Mouse (Mus musculus) mesoderm, embryonic 11.5 days (tissue): Measurements from ENCODE around the gene Gm10837.
A peak's percentile ranks its signal among the peaks of the same experiment; 100 is the strongest.

ENCODE experiments used
- DNase-seq: peaks from one replicate; pipeline ENCODE4 v3.0.0-alpha.2; 2012; ENCODE audit warnings: low read depth, low spot score

Gene Gm10837

DNA sequence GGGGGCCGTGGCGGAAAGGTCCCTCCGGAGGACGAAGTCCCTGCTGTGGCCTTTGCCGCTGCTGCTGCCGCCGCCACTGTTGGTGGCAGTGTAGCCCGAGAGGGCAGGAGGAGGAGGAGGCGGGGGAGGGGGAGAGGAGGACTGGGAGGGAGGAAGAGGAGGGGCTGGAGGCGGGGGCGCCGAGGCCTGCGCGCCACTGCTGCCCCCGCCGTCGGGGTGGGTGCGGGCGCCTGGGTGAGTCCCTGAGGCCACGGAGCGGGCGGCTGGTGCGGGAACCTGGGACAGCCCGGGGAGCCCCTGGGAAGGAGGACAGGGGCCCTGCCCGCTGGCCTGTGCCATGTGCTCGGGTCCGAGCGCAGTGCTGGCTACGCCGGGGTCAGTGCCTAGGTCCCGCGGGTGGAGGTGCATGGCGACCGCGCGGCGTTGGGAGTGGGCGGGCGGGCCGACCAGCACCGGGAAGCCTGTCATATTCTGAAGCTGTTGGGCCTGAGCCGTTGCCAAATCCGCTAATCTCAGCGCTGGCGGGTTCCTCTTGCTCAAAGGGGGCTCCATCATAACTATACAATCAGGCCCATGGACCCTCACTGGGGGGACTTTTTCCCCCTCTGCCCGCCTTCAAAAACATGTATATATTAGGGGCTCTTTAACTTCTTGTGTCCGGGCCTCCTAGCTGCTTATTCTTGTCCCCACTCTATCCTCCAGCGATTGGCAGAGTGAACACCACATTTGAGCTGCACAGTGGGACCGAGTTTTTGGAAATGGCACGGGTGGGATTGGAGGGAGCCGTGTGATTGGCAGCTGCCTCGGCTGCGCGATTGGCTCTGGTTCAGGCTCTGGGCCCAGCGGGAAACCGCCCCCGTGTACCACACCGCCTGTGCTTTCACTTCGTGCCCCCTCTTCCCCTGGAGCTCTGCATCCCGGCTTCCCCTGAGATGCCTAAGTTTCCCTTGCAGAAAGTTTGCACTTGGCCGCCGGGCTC lies 25.3 kb upstream of the Gm10837 start, which contains the start of gene Zic5:
Gene Zic5 (minus strand): TSS at position 915 of the 979 bp plus-strand sequence.
- DNase-seq = peak; percentile 72

GRCm38 (mm10) chr14:122465931-122466490 lies 24.4 kb upstream of the Gm10837 start:
- DNase-seq = peak; percentile 10

GRCm38 (mm10) chr14:122466756-122467362 lies 23.5 kb upstream of the Gm10837 start:
- peak; percentile 40 for DNase-seq

DNA sequence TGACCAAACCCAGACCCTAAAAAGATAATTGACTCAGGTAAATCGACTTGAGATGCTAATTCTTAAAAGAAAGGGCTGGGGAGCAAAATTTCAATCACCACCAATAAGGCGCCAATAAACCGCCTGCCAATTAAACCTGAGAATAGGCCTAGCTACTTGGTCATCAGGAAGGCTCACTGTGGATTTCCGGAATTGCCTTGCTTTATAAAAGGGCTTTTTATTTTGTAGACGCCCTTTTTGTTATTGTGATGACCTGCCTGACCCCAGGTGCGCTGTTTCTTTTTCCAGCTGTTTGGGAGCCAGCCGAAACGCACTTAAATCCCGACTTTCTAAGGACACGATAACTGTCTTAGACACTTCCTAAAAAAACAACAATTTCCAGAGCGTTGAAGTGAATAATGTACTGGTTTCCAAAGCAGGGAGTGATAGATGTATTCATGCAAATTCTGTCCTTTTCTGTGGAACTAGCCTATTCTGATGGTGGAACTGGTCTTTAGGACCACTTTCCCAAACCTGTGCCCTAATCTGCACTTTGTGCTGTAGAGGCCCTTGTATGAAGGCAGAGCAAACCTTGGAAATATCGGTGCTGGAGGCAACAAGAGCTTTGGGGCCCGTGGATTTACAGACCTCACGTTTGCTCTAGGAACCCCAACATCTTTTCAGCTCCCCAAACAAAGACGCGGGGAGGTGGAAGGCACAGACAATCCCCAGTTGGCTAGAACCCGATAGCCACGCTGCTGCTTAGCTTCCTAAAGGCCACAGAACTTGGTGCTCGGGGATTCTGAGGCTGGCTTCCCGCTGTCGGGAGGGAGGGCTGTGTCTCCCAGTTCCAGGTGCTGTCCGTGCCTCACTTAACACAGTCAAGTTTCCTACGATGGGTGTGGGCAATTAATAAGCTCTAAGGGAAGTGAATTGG lies 22.2 kb upstream of the Gm10837 start:
- DNase-seq = peak; percentile 27

DNA sequence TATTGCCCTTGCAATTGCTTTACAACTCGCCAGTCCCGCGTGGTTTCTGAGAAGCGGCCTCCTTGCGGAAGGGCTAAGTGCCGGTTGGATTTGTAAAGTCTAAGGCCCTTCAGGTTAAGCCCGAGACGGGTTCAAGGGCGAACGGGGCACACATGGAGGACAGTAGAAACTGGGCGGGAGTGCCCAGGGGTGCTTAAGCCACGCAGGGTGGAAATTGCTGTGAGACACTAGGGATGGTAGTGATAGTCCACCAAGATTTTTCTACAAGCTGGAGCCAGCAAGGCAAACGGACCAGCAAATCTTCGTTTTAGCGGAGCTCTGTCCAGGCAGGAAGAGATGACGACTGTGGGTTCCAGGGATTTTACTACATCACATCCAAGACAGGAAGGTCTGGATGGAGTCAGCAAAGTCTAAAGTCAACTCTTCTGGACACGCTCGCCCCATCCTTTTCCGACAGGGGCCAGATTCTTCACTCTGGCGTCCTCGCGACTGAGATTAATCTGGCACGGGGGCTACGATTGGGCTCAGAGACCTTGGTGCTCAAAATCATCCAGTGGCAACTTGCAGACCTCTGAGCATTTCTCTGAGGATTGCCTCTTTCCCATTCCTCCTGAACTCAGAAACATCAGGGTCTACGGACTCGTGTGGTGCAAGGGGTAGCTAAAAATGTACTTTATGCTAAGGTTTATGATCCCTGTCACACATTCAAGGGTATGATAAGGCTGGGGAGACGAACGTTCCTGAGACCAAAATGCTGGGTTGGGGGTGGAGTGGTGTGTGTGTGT lies 21.2 kb upstream of the Gm10837 start:
- DNase-seq = peak; percentile 44

DNA sequence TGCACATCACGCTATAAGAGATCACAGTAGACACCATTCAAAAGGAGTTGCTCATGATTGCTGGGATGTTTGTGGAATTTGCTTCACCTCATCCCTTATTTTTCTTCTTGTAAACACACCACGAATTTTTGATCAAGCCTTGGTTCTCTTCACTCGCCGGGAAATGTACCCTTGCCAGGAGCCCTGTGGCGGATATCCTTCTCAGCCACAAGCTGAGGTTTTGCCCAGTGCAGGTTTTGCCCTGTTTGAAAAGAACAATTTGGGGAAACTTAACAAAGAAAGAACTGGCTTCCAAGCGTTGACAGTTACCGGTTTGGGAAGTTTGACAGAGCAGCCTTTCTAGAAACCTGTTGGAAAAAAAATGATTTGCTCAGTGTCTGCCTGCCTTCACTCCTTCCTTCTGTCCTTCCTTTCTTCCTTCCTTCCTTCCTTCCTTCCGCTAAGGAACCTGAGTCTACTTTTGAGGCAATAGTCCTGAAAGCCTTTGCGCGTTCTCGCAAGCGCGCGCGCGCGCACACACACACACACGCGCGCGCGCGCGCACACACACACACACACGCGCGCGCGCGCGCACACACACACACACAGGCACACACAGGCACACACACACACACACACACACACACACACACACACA lies 18.8 kb upstream of the Gm10837 start:
- DNase-seq = peak; percentile 27

GRCm38 (mm10) chr14:122472161-122472560 lies 18.2 kb upstream of the Gm10837 start:
- DNase-seq = peak; percentile 41

DNA sequence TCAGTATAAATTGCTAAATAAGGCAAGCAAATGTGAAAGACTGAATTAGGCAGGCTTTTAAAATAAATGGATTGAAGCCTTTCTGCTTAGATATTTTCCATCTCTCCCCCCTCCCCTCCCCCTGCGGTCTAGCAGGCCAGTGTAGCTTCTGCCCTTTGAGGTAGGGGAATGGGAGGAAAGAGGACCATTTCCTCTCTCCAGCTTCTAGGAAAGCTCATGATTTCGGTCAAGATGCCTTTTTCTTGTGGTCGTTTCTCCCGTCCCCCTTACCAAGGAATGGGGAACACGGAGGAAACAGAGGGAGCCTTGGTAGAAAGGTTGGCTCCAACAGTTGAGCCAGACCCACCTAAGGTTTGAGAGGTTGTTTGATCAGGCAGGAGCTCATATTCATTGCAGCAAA lies 17.7 kb upstream of the Gm10837 start:
- DNase-seq = peak; percentile 10

- peak; percentile 24 for DNase-seq
These were observed 17.1 kb upstream of the Gm10837 start for GRCm38 (mm10) chr14:122473211-122473751.

DNA sequence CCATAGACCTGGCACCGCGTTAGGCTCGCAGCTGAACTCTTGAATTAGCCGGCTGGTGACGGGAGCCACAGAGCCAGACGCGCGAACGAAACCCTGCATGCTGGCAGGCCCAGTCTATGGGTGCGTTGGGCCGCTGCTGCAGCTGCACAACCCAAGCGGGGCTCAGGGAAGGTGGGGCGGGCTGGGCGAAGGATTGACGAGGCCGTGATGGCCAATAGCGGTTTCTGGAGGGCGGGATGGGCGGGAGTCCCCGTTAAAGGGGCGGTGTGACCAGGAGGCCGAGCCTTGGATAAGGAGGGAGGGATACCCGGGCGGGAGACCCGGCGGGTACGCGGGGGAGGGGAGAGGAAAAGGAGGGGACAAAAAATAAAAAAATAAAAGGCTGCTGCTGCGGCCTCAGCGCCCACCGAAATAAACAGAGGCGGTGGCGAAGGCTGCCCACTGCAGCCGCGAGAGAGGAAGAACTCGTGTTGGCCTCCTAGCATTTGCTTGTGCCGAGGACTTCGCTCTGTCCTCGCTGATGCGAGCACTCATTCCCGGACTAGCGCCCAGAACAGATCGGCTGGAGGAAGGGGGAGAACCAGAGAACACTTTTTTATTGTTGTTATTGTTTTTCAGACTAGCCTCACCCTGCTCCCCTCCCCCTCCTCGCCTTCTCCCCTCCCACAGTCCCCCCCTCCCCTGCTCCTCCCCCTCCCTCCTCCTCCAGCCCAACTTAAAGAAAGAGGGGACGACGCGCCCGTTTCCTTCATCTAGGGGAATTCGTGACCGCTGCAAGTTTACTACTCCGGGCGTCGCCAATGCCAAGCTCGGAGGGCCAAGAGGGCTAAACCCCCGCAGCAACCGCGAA lies 16.1 kb upstream of the Gm10837 start:
- peak; percentile 89 for DNase-seq

GRCm38 (mm10) chr14:122474891-122475556 lies 15.4 kb upstream of the Gm10837 start, which contains the start of gene Zic2:
TSS of gene Zic2 (plus strand) at chr14:122475435.
- peak; percentile 83 for DNase-seq

- peak; percentile 32 for DNase-seq
These were observed 14.8 kb upstream of the Gm10837 start for GRCm38 (mm10) chr14:122475557-122476040.

GRCm38 (mm10) chr14:122476041-122476821 lies 14.2 kb upstream of the Gm10837 start:
- peak; percentile 48 for DNase-seq

DNA sequence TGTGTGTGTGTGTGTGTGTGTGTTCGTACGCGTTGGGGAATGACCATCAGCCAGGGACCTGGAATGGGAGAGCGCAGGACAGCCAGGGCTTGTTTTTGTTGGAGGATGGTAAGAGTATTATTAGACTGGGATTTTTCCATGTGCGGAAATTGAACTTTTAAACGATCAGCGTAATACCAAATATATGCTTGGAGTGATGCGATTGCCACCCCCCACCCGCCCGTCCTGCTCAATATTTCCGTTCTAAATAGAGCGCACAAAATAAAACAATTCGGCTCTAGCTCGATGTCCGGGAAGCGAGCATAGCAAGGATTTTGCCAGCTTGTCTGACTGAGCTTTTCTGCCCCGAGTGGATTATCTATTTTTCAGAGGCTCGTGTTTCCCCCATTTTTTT lies 13.6 kb upstream of the Gm10837 start:
- peak; percentile 4 for DNase-seq

- DNase-seq = peak; percentile 31
These were observed 13.1 kb upstream of the Gm10837 start for GRCm38 (mm10) chr14:122477261-122477671.

GRCm38 (mm10) chr14:122477971-122478573 lies 12.3 kb upstream of the Gm10837 start:
- no peak for DNase-seq

DNA sequence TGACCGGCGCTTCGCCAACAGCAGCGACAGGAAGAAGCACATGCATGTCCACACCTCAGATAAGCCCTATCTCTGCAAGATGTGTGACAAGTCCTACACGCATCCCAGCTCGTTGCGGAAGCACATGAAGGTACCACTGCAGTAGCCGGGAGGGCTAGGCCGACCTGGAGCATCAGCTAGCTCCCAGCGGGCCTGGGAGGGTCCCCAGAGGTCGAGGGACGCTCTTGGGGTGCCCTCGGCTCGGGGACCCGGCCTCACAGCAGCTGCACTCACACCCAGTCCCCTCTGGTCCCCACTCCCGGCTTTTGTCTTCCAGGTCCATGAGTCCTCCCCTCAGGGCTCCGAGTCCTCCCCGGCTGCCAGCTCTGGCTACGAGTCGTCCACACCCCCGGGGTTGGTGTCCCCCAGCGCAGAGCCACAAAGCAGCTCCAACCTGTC lies 11.8 kb upstream of the Gm10837 start:
- DNase-seq = peak; percentile 48
